Mouse (Mus musculus) thymus, adult 2 months (tissue): ENCODE measurements around the gene C2. TPM values are rescaled to one million over a fixed set of nuclear protein-coding genes. Genes with fewer than 3 reads are reported as not detected.
"Not testable (repeated sequence)": the region's sequence is repeated elsewhere in the genome, so short reads cannot be mapped to it uniquely, and the experiment has no call there.

Experiments
- DNase-seq: peaks from one replicate; pipeline ENCODE4 v3.0.0; 2021
- H3K27ac ChIP-seq: fragments of 200-500 bp; 2 replicates; pipeline ENCODE4 v1.5.1; 2012; ENCODE audit warnings: low read length, control low read depth; ENCODE audit not compliant: control insufficient read depth, insufficient read depth
- H3K27me3 ChIP-seq: fragments of 200-500 bp; 2 replicates; pipeline ENCODE4 v1.6.1; 2012; ENCODE audit warnings: mild to moderate bottlenecking, low read length, moderate library complexity, mixed read lengths; ENCODE audit not compliant: control insufficient read depth, insufficient read depth
- H3K36me3 ChIP-seq: fragments of 200-500 bp; 2 replicates; pipeline ENCODE4 v1.6.1; 2012; ENCODE audit warnings: mild to moderate bottlenecking, low read length, moderate library complexity; ENCODE audit not compliant: control insufficient read depth, insufficient read depth
- H3K4me1 ChIP-seq: fragments of 200-500 bp; replicated peaks from 2 replicates; pipeline ENCODE4 v1.6.1; 2012; ENCODE audit warnings: low read length; ENCODE audit not compliant: control insufficient read depth, insufficient read depth
- H3K4me3 ChIP-seq: fragments of 200-500 bp; 2 replicates; pipeline ENCODE4 v1.5.1; 2012; ENCODE audit warnings: mild to moderate bottlenecking, low read length, control low read depth, moderate library complexity; ENCODE audit not compliant: control insufficient read depth, insufficient read depth
- CTCF ChIP-seq: fragments of 200-500 bp; IDR thresholded peaks from 2 replicates; pipeline ENCODE4 v1.5.1; 2012; ENCODE audit warnings: mild to moderate bottlenecking, control low read depth, low read length, moderate library complexity, borderline replicate concordance; ENCODE audit not compliant: control insufficient read depth, poor library complexity, insufficient read depth; ENCODE audit errors: extremely low read depth
- POLR2A ChIP-seq: fragments of 200-500 bp; IDR thresholded peaks from 2 replicates; pipeline ENCODE4 v1.6.1; 2012; ENCODE audit warnings: mild to moderate bottlenecking, low read length, control low read depth, moderate library complexity; ENCODE audit not compliant: control insufficient read depth, poor library complexity, insufficient read depth; ENCODE audit errors: extremely low read depth
- WGBS: fragments of 180-500 bp; shearing (Covaris S2); methylation state at CpG from one replicate; pipeline ENCODE4 v1.1.7; 2018; 5-methylcytosine and 5-hydroxymethylcytosine counted together
- polyA plus RNA-seq: library from polyadenylated mRNA; depleted of rRNA; stranded (reverse); fragments of >200 nt; gene quantifications from 2 replicates; pipeline ENCODE4 v1.2.3, GENCODE M21; 2012; rRNA removed

Gene C2
- polyA plus RNA-seq, 1 experiment: 18.4 TPM

- no peak for DNase-seq
- H3K27me3 ChIP-seq: no peaks in the 10 kb centered on the region
- no peaks in the 10 kb centered on the region for H3K36me3 ChIP-seq
- no peak overlapping the region for H3K4me3 ChIP-seq
- no peaks in the 10 kb centered on the region for H3K4me1 ChIP-seq
- TF ChIP-seq CTCF (no peak), POLR2A (no peak)
- 87% methylated on average over 7 of the region's 7 CpGs for WGBS
- H3K27ac ChIP-seq: no peak overlapping the region
These were observed 83.2 kb downstream of the C2 start for GRCm38 (mm10) chr17:34814818-34815370.

GRCm38 (mm10) chr17:34813747-34814146 is 84.3 kb downstream of the C2 start:
- H3K27ac ChIP-seq, H3K36me3 ChIP-seq, H3K4me3 ChIP-seq, H3K27me3 ChIP-seq, H3K4me1 ChIP-seq: not testable (repeated sequence)
- peak; percentile 29 for DNase-seq
- 65% methylated on average over 12 of the region's 12 CpGs for WGBS
- TF ChIP-seq CTCF: peak; percentile 84

Other genes with a start within 250 kb of the C2 start
- gene Tnxb, start 227.7 kb downstream of the C2 start, polyA plus RNA-seq: 4.5 and 5.7 TPM in 2 replicates
- 11.8 and 15.2 TPM in 2 replicates for gene C4b, start 154.4 kb downstream of the C2 start, polyA plus RNA-seq
- gene Cyp21a1, start 93.7 kb downstream of the C2 start, polyA plus RNA-seq: 0.09 and 0.16 TPM in 2 replicates
- 62.2 and 80.8 TPM in 2 replicates for gene Stk19, start 61.3 kb downstream of the C2 start, polyA plus RNA-seq
- 95.7 and 115 TPM in 2 replicates for gene Dxo, start 61.2 kb downstream of the C2 start, polyA plus RNA-seq
- gene Skiv2l, start 48.1 kb downstream of the C2 start, polyA plus RNA-seq: 209 TPM in 2 replicates
- gene Nelfe, start 47.9 kb downstream of the C2 start, polyA plus RNA-seq: 26.1 and 33.4 TPM in 2 replicates
- gene Cfb, start 35.7 kb downstream of the C2 start, polyA plus RNA-seq: 12.3 and 14.9 TPM in 2 replicates
- gene Zbtb12, start 18.8 kb downstream of the C2 start, polyA plus RNA-seq: 15.0 and 16.3 TPM in 2 replicates
- 0.03 TPM in 1 of 2 replicates, not detected in the other for gene Gm20547, start 16.2 kb downstream of the C2 start, polyA plus RNA-seq
- 372 and 380 TPM in 2 replicates for gene Ehmt2, start 204 bp upstream of the C2 start, polyA plus RNA-seq
- 0.33 and 0.59 TPM in 2 replicates for gene Slc44a4, start 16.2 kb upstream of the C2 start, polyA plus RNA-seq
- gene Neu1, start 33.0 kb upstream of the C2 start, polyA plus RNA-seq: 66.9 and 82.3 TPM in 2 replicates
- gene Hspa1b, start 61.0 kb upstream of the C2 start, polyA plus RNA-seq: 22.7 and 26.5 TPM in 2 replicates
- gene Gm20481, start 71.6 kb upstream of the C2 start, polyA plus RNA-seq: not detected in 2 replicates
- gene Hspa1a, start 73.9 kb upstream of the C2 start, polyA plus RNA-seq: 10.0 and 12.2 TPM in 2 replicates
- 0.06 and 0.28 TPM in 2 replicates for gene Hspa1l, start 74.4 kb upstream of the C2 start, polyA plus RNA-seq
- 207 and 265 TPM in 2 replicates for gene Lsm2, start 83.6 kb upstream of the C2 start, polyA plus RNA-seq
- 404 and 545 TPM in 2 replicates for gene Vars, start 102.7 kb upstream of the C2 start, polyA plus RNA-seq
- gene Vwa7, start 118.3 kb upstream of the C2 start, polyA plus RNA-seq: 1.1 and 1.5 TPM in 2 replicates
- gene Sapcd1, start 129.8 kb upstream of the C2 start, polyA plus RNA-seq: 12.3 and 18.3 TPM in 2 replicates
- gene Msh5, start 148.5 kb upstream of the C2 start, polyA plus RNA-seq: 15.5 and 20.0 TPM in 2 replicates
- gene Clic1, start 151.7 kb upstream of the C2 start, polyA plus RNA-seq: 316 and 321 TPM in 2 replicates
- 54.0 and 55.3 TPM in 2 replicates for gene Ddah2, start 160.8 kb upstream of the C2 start, polyA plus RNA-seq
- gene Ly6g6c, start 167.1 kb upstream of the C2 start, polyA plus RNA-seq: 3.6 and 5.0 TPM in 2 replicates
- gene Mpig6b, start 167.9 kb upstream of the C2 start, polyA plus RNA-seq: 0.18 and 0.20 TPM in 2 replicates
- 2.3 and 3.4 TPM in 2 replicates for gene Ly6g6e, start 178.6 kb upstream of the C2 start, polyA plus RNA-seq
- 0.59 and 1.5 TPM in 2 replicates for gene Ly6g6d, start 179.8 kb upstream of the C2 start, polyA plus RNA-seq
- 0.66 and 1.3 TPM in 2 replicates for gene Ly6g6f, start 187.3 kb upstream of the C2 start, polyA plus RNA-seq
- 191 and 202 TPM in 2 replicates for gene Abhd16a, start 191.0 kb upstream of the C2 start, polyA plus RNA-seq
- gene Ly6g5c, start 210.0 kb upstream of the C2 start, polyA plus RNA-seq: 0.27 TPM in 1 of 2 replicates, not detected in the other
- gene Ly6g5b, start 217.2 kb upstream of the C2 start, polyA plus RNA-seq: 5.9 and 8.3 TPM in 2 replicates
- gene Gpank1, start 223.2 kb upstream of the C2 start, polyA plus RNA-seq: 35.2 and 37.8 TPM in 2 replicates
- gene Csnk2b, start 223.8 kb upstream of the C2 start, polyA plus RNA-seq: 500 and 515 TPM in 2 replicates
- gene D17H6S53E, start 228.1 kb upstream of the C2 start, polyA plus RNA-seq: 12.9 and 16.0 TPM in 2 replicates
- gene Apom, start 233.8 kb upstream of the C2 start, polyA plus RNA-seq: 0.55 and 0.85 TPM in 2 replicates
- 411 TPM in 2 replicates for gene Bag6, start 236.9 kb upstream of the C2 start, polyA plus RNA-seq